In genomic region chr15:78752991-78753390, GRCm38 (mm10) we compare ENCODE assay signal across 20 mouse cellular contexts. TPM values are rescaled to one million over a fixed set of nuclear protein-coding genes. Genes with fewer than 3 reads are reported as not detected.
"Had no signal": no experiment of that assay in that cellular context is flagged by ENCODE, and none has a peak within 500 bp of the region (broad histone marks: within the 10 kb centered on the region; RNA-seq: fewer than 3 reads in every experiment).

No protein-coding gene starts in this region.

- DNase-seq: kidney, adult 2 months; kidney, postnatal 14 days; liver; liver, embryonic 13.5 days; liver, postnatal 0 days; lung, postnatal 14 days; retina, postnatal 1 day; right cerebral cortex, postnatal 4 days; spleen, adult 18-20 months; thymus, adult 2 months; thymus, postnatal 25 days had no signal

- H3K27me3 ChIP-seq: liver, embryonic 13.5 days; lung, embryonic 15.5 days; midbrain, embryonic 12.5 days; neural tube, embryonic 13.5 days; stomach, embryonic 15.5 days had no signal

- H3K27ac ChIP-seq: left cerebral cortex, adult 2 months; limb, embryonic 12.5 days; liver, embryonic 13.5 days; lung, embryonic 15.5 days; macrophage; midbrain, embryonic 12.5 days; neural tube, embryonic 13.5 days; stomach, embryonic 15.5 days had no signal

- ATAC-seq: liver, postnatal 0 days; midbrain, embryonic 16.5 days had no signal

- H3K4me3 ChIP-seq: left cerebral cortex, adult 2 months; limb, embryonic 12.5 days; liver, embryonic 13.5 days; lung, embryonic 15.5 days; midbrain, embryonic 12.5 days; neural tube, embryonic 13.5 days; stomach, embryonic 15.5 days had no signal

- H3K4me1 ChIP-seq: limb, embryonic 12.5 days; liver, embryonic 13.5 days; lung, embryonic 15.5 days; stomach, embryonic 15.5 days had no signal

- H3K9me3 ChIP-seq: limb, embryonic 12.5 days; liver, embryonic 13.5 days; lung, embryonic 15.5 days; megakaryocyte, embryonic 14.5 days; midbrain, embryonic 12.5 days; neural tube, embryonic 13.5 days; stomach, embryonic 15.5 days had no signal

- H3K4me2 ChIP-seq: limb, embryonic 12.5 days; liver, embryonic 13.5 days; lung, embryonic 15.5 days; midbrain, embryonic 12.5 days; neural tube, embryonic 13.5 days; stomach, embryonic 15.5 days had no signal

- H3K9ac ChIP-seq: limb, embryonic 12.5 days; liver, embryonic 13.5 days; liver, postnatal 0 days; lung, embryonic 15.5 days; midbrain, embryonic 12.5 days; neural tube, embryonic 13.5 days; stomach, embryonic 15.5 days had no signal

- H3K36me3 ChIP-seq: limb, embryonic 12.5 days; liver, embryonic 13.5 days; lung, embryonic 15.5 days; neural tube, embryonic 13.5 days; stomach, embryonic 15.5 days had no signal

RNA-seq across cellular contexts. Expression of gene Elfn2, which starts 34.4 kb away (rescaled TPM):
- polyA plus RNA-seq: liver, postnatal 0 days; macrophage had no signal

RNA-seq across cellular contexts. Expression of gene Card10, which starts 49.9 kb away (rescaled TPM):
- polyA plus RNA-seq: macrophage had no signal
